Mouse (Mus musculus): ENCODE results near the gene Hip1. TPM values are rescaled to one million over a fixed set of nuclear protein-coding genes. Genes with fewer than 3 reads are reported as not detected.
"Not testable (repeated sequence)": the region's sequence is repeated elsewhere in the genome, so short reads cannot be mapped to it uniquely, and the experiment has no call there.

Hip1 gene
- polyA plus RNA-seq, 2 experiments from 2014 or later = 8.6 to 8.7 TPM

GRCm38 (mm10) chr5:135489695-135490294, 55.1 kb downstream of the Hip1 start:
- ATAC-seq = no peak

- ATAC-seq = no peak
These were observed 55.8 kb downstream of the Hip1 start for GRCm38 (mm10) chr5:135488881-135489694.

GRCm38 (mm10) chr5:135488222-135488880, 56.6 kb downstream of the Hip1 start:
- no peak for ATAC-seq

DNA sequence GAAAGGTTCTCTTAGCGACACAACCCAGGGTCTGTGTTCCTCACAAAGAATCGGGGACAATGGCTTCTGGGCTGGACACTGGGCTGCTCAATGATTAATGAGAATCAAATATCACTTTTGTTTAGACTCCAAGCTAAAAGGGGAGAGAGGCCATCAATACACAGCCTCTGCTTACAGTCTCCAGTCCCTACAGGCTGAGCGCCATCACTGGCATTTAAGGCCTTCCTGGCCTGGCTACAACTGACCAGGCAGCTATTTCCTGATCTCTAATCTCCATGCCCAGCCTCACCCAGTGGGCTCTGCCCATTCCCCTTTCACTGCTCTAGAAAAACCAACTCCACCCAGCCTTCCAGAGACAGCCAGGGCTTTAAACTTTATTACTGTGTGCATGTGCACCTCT, 59.6 kb downstream of the Hip1 start:
- ATAC-seq = no peak

DNA sequence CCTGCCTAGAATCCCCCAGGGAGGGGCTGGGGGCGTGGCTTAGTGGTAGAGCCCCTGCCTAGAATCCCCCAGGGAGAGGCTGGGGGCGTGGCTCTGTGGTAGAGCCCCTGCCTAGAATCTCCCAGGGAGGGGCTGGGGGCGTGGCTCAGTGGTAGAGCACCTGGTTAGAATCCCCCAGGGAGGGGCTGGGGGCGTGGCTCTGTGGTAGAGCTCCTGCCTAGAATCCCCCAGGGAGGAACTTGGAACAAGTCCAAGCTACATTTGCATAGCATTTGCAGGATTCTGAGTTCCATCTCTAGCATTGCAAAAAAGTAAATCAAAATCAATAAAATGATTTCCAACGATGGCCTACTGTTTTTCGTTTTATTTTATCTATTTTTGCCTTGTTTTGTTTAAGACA, 61.1 kb downstream of the Hip1 start:
- ATAC-seq = not testable (repeated sequence)

DNA sequence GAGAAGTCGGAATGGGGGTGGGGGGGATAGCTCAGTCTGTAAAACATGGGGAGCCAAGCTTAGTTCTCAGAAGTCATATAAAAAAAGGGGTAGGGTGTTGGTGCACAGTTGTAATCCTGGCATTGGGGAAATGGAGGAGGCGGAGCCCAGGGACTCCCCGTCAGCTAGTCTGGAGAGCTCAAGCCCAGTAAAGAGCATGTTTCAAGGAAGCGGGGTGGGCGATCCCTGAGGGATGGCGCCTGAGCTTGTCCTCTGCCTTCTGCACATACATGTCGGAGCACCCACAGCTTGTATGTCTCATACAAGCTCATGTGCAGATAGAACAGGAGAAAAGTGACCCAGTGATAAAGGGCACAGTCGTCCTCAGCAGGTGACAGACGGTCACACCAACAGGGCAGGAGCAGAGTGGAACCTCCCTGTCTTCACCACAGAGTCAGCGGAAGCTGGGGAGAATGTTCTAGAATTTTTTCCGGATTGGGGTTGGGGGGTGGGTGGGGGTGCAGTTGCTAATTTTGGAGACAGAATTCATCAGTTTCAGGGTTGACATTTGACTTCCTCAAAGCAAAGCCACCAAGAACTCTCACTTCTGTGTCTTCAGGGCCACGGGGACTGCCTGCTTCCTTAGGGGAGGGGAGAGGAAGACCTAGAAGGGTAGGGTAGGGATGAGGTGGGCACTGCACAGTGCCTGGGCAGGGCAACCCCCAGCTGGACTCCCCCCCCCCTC, 65.9 kb downstream of the Hip1 start:
- ATAC-seq = no peak

GRCm38 (mm10) chr5:135476199-135476598, 68.7 kb downstream of the Hip1 start:
- ATAC-seq = no peak

DNA sequence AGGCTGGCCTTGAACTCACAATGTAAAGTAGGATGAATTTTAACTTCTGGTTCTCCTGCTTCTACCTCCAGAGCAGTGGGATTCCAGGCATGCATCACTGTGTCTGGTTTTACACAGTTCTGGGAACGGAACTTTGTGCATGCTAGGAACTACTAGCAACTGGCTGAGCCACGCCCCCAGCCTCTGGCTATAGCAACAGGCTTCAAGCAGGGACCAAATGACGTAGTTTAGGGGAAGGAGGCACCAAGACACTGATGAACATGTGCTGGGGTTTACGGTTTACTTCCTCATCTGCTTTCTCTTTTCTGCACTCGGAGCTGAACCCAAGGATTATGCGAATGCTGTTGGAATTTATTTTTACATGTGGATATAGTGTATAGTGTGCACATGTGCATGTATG, 72.5 kb downstream of the Hip1 start:
- ATAC-seq = no peak

DNA sequence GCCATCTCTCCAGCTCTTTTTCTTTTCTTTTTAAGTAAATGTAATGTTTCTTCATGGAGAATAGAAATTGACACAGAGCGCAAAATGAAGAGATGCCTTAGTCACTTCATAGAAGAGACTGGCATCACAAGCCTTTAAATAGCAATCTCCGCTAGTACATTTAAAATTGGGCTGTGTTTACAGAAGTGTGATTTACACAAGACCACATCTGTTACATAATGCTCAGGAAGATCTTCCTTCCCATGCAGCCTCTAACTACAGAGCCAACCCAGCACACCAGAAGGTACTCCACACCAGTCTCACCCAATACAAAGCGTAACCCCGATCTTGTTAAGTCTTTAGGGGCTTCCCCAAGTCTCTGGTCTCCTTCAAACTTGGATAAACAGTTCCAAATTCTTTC, 73.2 kb downstream of the Hip1 start:
- ATAC-seq = no peak

- ATAC-seq = no peak
These were observed 76.6 kb downstream of the Hip1 start for GRCm38 (mm10) chr5:135468280-135468679.

GRCm38 (mm10) chr5:135465833-135466291, 79.1 kb downstream of the Hip1 start:
- no peak for ATAC-seq

DNA sequence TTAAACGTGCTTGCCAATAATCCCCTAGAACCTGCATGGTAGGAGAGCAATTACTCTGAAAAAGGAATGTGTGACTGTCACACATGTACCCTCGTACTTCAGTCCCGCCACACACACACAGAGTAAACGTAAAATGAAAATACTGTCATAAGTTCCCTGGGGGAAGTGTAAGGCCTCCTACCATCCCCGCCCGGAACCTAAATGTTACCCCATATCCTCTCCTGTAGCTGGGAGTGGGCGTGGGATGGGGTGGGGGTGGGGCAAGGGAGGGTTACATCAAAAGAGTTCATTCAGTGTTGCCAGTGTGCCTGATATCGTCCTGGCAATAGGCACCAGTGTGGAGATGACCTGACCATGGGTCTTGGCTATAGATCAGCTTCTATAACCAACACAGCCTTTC, 81.5 kb downstream of the Hip1 start:
- no peak for ATAC-seq

GRCm38 (mm10) chr5:135460833-135461173, 84.1 kb downstream of the Hip1 start:
- ATAC-seq = no peak

GRCm38 (mm10) chr5:135460152-135460832, 84.6 kb downstream of the Hip1 start:
- no peak for ATAC-seq

- no peak for ATAC-seq
These were observed 85.4 kb downstream of the Hip1 start for GRCm38 (mm10) chr5:135459486-135459885.

- ATAC-seq = no peak
These were observed 87.0 kb downstream of the Hip1 start for GRCm38 (mm10) chr5:135457961-135458360.

- ATAC-seq = no peak
These were observed 88.4 kb downstream of the Hip1 start for GRCm38 (mm10) chr5:135456515-135456914.

DNA sequence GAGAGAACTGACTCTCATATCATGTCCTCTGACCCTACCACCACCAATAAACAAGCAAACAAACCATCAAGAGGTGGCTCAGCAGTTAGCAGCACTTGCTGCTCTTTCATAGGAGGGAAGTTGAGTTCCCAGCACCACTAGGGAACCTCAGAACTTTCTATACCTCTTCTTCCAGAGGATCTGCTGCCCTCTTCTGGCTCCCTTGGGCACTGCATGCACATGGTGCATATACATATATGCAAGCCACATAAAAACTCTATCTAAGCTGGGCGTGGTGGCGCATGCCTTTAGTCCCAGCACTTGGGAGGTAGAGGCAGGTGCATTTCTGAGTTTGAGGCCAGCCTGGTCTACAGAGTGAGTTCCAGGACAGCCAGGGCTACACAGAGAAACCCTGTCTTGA, 90.7 kb downstream of the Hip1 start:
- no peak for ATAC-seq

DNA sequence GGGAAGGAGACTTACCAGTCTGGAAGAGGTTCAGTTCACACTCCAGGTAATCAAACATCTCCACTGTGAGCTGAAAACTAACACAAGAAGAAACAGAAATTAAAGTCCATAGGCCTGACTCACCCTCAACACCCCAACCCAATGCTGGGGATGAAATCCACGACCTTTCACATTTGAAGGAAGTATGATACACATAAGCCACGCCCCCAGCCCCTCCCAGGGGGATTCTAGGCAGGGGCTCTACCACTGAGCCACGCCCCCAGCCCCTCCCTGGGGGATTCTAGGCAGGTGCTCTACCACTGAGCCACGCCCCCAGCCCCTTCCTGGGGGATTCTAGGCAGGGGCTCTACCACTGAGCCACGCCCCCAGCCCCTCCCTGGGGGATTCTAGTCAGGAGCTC, 93.4 kb downstream of the Hip1 start:
- not testable (repeated sequence) for ATAC-seq

- ATAC-seq = no peak
These were observed 93.8 kb downstream of the Hip1 start for GRCm38 (mm10) chr5:135451100-135451499.

- ATAC-seq = no peak
These were observed 99.2 kb downstream of the Hip1 start for GRCm38 (mm10) chr5:135445755-135446154.

DNA sequence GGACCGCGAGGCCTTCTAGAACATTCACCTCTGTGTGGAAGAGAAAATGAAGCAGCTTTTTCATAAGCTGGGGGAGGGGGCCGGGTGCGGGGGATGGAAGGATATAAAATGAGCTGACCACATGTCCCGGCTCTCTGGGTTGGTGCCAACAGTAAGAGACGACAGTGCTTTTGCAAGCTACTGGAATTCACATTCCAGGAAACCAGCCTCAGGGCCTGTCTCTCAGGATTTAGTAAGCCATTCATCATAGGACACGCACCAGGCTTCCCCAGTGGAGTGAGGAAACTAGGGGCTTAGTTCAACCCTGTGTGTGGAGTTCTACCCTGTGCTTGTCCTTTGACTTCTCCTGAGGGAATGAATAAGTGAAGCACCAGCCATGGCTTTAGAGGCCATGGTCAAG, 102.5 kb downstream of the Hip1 start:
- no peak for ATAC-seq

DNA sequence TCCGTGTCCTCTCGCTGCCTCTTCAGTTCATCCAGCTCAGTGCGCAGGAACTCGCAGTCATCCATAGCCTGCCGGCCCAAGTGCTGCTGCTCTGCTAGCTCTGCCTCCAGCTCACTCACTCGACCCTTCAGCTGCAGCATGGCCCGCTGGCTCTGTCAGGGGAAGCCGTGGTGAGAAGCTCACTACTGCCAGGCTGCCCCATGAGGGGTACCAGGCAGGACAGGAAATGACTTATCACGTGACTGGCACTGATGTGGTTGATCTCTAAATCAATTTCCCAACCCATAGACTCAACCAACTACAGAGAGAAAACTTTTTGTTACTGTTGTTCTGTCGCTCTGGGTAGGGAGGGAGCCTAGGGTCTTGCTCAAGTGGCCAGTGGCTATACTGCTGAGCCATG, 109.9 kb downstream of the Hip1 start:
- ATAC-seq = no peak
